Mouse (Mus musculus) adrenal gland, adult (tissue): ENCODE data around the gene Vmn2r49.
"Not testable (repeated sequence)": the region's sequence is repeated elsewhere in the genome, so short reads cannot be mapped to it uniquely, and the experiment has no call there.

Source experiments
- DNase-seq, 2 experiments: peaks; one replicate each; pipeline ENCODE4 v3.0.0; 2022 to 2023; ENCODE audit warnings: low spot score in 1 of 2; ENCODE audit not compliant: inconsistent age in 2 of 2

Gene Vmn2r49

DNA sequence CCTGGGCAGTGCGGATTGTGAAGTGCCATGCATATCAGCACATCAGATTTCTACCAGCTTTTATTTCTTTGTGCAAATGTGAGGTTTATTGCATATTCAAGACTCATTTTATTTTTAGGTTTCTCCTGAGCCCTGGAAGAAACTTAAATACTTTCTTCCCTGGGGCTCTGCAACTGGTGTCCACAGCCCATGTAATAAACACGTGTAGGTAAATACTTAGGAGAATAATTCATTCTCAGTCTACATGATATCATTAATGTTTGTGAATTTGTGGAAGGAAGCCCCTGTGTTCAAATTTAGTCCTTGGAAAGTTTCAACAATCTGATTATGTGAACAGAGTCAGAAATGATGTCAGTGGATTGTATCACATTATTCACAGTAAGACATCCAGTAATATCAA, at the start of gene Vmn2r49:
Vmn2r49 (minus strand) TSS at position 101 of the 400 bp plus-strand sequence.
- DNase-seq = not testable (repeated sequence)

DNA sequence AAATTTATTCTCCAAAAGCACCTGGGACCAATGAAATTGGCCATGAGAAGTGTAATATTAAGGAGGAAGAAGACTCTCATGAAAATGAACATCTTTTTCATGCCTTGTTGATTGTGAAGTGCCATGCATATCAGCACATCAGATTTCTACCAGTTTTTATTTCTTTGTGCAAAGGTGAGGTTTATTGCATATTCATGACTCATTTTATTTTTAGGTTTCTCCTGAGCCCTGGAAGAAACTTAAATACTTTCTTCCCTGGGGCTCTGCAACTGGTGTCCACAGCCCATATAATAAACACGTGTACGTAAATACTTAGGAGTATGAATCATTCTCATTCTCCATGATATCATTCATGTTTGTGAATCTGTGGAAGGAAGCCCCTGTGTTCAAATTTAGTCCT, 38.6 kb downstream of the Vmn2r49 start, which contains the start of gene Vmn2r48:
Vmn2r48 (minus strand) TSS at position 101 of the 400 bp plus-strand sequence.
- DNase-seq = not testable (repeated sequence)
